Mouse (Mus musculus) kidney, adult 2 months (tissue): ENCODE results near the gene Dars.

Experiments used
- CTCF ChIP-seq: fragments of 200-500 bp; conservative IDR thresholded peaks from 2 replicates; pipeline ENCODE4 v1.5.1; 2011; ENCODE audit warnings: low read depth, mild to moderate bottlenecking, control low read depth, low read length, moderate library complexity, mixed read lengths; ENCODE audit not compliant: insufficient read depth, insufficient read length
- POLR2A ChIP-seq: fragments of 200-500 bp; IDR thresholded peaks from one replicate; pipeline ENCODE4 v1.6.1; 2011; ENCODE audit warnings: low read depth, low read length, control low read depth

DNA sequence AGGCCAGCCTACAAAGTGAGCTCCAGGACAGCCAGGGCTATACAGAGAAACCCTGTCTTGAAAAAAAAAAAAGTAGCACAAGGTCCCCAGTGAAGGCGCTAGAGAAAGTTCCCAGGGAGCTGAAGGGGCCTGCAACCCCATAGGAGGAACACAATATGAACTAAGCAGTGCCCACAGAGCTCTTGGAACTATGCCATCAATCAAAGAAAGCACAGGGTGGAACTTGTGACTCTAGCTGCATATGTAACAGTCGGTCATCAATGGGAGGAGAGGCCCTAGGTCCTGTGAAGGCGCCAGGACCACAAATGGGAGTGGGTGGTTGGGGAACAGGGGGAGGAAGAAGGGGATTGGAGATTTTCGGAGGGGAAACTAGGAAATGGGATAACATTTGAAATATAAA lies 40.3 kb downstream of the Dars start:
- TF ChIP-seq POLR2A = no peak
- TF ChIP-seq CTCF = no peak
